Mouse (Mus musculus): ENCODE data around the gene Mrpl52.

Gene Mrpl52

DNA sequence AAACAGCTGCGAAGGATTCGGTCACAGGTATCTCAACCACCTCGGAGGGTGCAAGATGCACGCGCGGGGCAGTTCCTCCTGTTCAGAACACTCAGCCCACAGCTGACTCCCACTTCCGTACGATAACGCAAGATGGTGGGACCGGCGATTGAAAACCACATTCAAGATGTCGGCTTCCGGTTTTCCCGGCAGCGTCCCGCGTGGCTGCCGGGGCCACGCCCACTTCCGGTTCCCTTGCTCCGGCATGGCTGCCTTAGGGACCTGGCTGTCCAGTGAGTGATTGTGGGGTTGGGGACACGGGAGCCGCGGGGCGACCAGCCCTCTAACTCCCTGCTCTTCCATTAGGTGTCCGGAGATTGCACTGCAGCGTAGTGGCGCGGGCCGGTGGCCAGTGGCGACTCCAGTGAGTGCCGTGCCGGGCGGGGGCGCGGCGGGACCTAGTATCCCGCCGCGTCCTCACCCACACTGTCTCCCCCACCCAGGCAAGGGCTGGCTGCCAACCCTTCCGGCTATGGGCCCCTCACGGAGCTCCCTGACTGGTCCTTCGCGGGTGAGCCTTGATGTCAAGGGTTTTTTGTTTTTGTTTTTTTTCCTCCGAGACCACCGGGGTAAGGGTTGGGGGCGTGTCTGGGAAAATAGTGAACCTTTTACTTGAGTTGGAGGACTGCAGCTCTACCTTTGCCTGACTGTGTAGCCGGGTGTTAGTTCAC is at the start of gene Mrpl52:
Gene Mrpl52, plus strand, starts transcription at position 221 of the 710 bp plus-strand sequence.
- peak; percentile 96 for DNase-seq (ENCODE audit: extremely low read depth, insufficient read length, low spot score)

DNA sequence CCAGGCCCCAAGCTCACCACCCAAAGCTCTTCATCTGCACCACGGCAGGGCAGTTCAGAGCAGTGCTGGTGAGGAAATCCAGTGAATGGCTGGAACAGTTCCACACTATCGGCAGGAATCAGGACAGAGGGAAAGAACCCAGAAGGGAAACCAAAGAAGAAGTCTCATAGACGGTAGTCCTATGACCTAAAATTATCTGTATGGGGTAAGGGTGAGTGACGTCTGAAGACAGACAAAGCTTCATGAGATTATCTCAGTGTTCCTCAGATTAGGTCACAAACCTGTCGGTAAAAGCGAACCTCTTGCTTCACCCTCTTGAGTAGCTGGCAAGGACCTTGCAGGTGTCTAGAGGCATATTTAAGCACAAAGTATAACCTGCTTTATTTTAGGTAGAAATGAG is 49.5 kb upstream of the Mrpl52 start:
- no peak for DNase-seq (ENCODE audit: extremely low read depth, insufficient read length, low spot score)

DNA sequence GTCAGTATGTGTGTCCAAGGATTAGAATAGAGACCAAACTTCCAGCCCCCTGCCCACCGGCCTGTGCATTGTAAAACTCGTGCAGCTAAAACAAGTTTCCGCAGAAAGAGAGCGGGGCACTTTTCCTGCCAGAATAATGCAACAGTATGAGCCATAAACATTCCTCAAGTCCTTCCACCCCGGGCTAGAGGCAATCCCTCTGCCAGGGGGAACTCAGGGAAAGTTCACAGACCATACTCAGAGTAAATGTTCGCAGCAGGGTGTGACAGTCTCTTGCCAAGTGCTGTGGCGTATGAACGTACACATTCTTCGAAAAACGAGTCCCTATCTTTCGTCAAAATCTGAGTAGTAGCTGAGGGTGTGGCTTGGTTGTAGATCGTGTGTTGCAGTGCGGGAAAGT is 47.1 kb upstream of the Mrpl52 start:
- DNase-seq (ENCODE audit: extremely low read depth, insufficient read length, low spot score): no peak

DNA sequence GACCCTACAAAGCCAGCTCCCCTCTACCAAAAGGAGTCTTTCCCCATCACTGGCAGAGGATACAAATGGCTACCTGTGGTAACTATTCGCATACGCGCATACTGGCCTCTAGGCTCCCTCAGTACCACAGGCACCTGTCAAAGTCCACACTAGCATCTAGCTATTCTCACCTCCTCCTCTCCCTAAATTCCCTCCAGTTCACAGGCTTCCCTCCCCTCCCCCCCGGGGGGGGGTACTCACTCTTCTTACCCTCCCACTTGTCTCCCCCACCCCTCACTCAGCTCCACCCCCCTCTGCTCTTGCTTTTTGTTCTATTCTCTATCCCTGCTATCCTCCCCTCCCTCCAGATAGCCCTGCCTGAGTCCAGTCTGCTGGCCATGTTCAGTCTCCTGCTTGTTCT is 46.1 kb upstream of the Mrpl52 start:
- DNase-seq (ENCODE audit: extremely low read depth, insufficient read length, low spot score): no peak

DNA sequence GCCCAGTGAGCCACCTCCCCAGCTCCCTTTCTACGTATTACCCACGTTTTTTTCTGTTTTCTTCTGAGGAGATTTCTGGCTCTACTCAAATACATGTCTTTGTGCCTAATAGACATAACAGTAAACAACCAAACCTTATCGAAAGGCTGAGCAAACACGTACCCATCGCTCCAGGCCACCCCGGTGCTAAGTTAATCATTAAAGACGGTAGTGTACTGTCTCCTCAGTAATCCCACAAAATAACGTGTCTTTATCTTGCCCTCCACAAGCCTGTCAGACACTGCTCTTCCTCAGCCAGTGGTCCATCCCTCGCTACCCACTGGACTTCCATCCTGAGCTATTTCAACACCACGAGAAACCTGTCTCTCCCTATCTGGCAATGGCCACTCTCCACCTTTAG is 44.9 kb upstream of the Mrpl52 start:
- no peak for DNase-seq (ENCODE audit: extremely low read depth, insufficient read length, low spot score)

DNA sequence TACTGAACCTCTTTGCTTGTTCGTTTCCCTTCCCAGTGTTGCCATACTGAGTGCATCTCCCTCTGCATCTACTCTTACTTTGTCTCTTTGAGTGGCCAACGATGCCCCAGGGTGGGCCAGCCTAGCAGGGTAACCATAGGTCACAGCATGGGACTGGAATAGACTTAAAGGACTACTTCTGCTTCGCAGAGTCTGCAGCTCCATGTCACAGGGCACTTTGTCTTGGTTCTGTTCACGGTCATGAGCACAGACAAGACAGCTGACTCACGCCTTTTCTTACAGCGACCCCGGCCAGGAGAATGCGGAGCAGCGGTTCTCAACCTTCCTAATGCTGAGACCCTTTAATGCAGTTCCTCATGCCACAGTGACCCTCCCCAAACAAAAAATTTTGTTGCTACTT is 44.1 kb upstream of the Mrpl52 start:
- no peak for DNase-seq (ENCODE audit: extremely low read depth, insufficient read length, low spot score)

DNA sequence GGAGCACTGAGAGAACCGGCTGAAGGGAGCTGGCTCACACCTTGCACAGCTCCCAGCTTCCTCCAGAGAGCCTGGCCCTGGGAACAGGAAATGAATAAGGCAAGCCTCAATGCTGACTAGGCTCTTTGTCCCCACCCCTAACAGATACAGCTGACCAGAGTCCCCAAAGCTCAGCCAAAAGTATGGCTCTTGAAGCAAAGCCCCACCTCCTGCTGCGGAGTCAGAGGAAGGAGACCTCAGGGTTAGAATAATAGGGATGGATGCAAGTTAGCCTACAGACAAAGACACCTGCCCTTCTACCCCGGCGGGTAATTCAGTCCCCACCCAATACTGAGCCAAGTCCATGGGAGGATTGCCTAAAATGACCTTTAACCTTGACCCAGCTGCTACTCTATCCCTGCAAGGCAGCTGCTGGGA is 43.3 kb upstream of the Mrpl52 start:
- no peak for DNase-seq (ENCODE audit: extremely low read depth, insufficient read length, low spot score)

DNA sequence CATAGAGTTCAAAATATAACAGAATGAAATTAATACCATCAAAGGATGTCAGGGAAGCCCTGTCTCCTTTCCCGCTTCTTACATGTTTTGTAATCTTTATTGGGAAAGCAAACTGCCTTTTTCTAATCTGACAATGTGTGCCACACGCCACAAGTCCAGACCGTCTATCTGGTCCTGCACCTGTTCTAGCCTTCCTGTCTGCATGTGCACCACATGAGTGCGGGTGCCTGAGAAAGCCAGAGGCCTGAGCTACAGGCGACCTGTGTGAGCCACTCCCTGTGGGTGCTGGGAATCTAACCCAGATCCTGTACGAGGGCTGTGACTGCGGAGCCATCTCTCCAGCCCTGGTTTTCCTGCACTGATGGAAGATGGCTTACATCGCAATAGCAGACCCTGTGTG is 42.3 kb upstream of the Mrpl52 start:
- no peak for DNase-seq (ENCODE audit: extremely low read depth, insufficient read length, low spot score)

DNA sequence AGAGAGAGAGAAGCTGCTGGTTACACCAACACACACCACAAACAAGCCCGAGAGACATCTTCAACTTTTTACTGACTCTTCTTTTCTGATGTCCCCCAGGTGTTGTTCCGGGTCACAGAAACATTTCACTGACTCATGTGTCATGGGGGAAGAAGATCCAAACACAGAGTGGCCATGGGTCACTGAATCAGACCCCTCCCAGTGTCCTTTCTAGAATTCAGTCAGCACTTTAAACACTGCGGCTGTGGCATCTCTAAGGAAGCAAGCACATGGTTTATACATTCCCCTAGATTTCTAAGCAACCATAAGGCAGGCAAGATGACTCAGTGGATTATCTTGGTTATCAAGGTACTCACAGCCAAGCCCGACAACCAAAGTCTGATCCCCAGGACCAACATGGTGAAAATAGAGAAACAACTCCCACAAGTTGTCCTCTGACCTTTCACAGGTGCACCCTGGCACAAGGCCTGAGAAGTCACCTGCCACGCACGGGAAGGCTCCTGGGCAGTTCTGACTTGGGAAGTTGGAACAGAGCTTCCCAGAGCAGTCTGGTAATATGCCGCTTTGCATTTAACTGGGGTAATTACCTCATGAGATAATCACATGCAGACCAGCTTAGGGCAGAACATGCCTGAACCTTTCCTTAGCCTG is 40.6 kb upstream of the Mrpl52 start:
- no peak for DNase-seq (ENCODE audit: extremely low read depth, insufficient read length, low spot score)

DNA sequence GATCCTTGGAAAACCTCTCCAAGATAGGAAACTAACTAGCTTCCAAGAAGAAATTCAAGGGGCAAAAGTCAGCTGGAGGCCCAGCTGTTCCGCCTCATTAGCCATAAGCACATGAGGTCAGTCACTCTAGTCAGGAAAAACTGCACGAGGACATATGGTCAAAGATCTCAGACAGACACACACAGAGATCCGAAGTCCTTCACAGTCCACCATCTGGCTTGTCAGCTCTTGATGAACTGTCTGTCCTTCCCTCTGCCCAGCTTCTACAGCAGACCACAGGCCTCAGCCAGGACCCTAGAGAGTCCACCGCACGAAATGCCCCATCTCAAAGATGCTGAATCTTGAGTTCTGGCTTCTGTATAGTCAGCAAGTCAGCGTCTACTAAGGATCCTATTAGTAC is 39.2 kb upstream of the Mrpl52 start:
- no peak for DNase-seq (ENCODE audit: extremely low read depth, insufficient read length, low spot score)

DNA sequence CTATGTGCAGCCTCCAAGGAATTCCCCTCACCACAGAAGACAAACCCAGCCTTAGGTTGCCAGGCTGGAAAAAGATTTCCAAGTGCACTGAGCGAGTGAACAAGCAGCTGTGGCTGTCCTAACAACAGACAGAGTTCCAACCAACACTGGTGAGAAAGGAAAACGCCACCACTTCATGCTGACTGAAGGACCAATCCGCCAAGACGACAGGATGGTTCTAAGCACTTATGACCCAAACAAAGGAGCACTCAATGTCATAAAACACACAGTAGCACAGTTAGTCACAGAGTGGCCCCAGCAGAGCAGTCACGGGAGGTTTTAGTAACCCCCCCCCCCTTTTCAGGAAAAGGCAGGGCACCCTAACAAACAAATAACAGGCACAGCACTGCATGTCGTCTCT is 35.9 kb upstream of the Mrpl52 start:
- DNase-seq (ENCODE audit: extremely low read depth, insufficient read length, low spot score): no peak

DNA sequence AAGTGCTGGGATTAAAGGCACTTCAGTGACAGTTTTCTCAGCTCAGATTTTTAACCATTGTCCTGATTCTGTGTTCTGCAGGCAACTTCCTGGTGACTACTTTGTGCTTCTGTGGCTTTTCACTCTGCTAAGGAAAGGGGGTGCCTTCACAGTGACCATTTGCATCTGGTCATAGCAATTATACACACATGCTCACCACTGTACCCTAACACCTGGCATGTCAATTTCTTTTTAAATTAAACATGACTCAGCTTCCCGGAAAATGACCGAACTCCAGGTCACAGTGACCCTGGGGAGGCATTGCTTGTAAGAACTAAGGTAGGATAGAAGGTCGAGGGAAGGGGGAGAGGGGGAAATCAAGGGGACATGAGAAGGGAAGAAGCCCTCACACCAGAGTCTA is 32.9 kb upstream of the Mrpl52 start:
- DNase-seq (ENCODE audit: extremely low read depth, insufficient read length, low spot score): no peak

DNA sequence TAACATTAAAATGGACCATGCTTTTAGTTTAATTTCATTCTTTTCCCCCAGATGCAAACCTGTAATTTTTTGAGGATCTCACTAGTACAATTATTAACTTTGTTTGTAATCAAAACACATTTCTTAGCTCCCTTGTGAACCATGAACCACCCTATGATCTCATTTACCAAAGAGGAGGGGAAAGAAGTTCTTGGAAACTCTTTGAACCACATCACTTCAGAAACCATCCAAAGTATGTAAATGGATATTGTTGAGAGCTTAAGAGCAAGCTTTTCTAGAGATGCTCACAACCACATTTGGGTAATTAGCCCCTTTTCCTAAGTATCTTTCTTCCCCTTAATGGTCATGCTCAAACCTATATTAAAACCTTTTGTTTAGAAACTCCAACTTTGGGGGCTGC is 32.4 kb upstream of the Mrpl52 start:
- DNase-seq (ENCODE audit: extremely low read depth, insufficient read length, low spot score): no peak

DNA sequence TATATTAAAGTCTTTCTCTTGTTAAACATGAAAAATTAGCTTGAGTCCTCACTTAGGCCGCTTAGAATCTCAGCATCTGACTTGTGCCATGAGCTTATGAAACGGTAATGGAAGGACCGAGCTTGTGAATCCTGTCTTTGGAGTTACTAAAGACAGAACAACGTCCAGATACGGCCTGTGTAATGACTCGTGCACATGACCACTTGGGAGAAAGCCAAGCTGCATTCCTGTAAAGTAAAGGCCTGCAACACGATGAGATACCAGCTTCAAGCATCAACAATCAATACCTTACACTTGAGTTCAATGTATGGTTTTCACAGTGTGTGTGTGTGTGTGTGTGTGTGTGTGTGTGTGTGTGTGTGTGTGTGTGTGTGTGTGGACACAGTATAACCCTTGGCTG is 30.0 kb upstream of the Mrpl52 start:
- DNase-seq (ENCODE audit: extremely low read depth, insufficient read length, low spot score): no peak

DNA sequence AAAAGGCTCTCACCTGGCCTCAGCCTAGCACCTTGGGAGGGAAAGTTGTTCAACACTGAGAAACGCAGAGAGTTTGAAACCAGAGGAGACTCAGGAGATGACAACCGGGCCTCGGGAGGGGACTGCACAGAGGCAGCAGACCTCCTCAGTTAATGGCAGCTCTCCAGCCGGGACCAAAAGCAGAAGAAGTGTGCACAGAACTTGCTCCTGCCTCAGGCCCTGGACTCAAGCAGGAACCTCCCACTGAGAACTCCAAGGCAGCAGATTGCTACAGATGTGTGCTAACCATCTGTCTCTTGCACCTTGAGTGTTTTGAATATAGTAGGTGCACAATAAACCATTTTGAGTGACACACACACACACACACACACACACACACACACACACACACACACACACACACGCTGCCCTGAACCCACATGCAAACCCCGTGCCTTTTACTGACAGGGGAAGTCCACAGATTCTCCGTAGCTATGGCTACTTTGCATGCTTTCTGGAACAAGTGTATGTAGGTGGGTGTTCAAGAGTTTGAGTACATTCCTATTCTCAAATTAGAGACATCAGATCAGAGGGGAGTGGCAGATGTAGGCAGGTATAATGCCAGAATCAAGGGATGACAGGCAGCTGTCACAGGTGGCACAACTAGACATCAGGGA is 28.7 kb upstream of the Mrpl52 start:
- DNase-seq (ENCODE audit: extremely low read depth, insufficient read length, low spot score): no peak

DNA sequence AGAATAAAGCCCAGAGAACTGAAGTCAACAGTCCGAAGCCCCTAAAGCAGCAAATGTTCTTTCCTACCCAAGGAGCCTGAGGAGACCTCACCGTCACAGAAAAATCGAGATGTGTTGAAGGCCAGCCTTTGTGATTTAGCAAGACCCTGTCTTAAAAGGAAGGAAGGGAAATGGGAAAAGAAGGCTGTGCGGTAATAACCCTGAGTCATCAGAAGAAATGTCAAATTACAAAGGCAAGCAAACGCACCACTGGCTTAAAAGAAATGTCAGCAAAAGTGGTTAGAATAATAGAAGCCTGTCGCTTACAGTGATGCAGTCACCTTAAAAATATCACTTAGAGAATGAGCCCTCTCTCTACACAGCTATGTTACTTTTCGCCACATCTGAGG is 28.2 kb upstream of the Mrpl52 start:
- no peak for DNase-seq (ENCODE audit: extremely low read depth, insufficient read length, low spot score)

DNA sequence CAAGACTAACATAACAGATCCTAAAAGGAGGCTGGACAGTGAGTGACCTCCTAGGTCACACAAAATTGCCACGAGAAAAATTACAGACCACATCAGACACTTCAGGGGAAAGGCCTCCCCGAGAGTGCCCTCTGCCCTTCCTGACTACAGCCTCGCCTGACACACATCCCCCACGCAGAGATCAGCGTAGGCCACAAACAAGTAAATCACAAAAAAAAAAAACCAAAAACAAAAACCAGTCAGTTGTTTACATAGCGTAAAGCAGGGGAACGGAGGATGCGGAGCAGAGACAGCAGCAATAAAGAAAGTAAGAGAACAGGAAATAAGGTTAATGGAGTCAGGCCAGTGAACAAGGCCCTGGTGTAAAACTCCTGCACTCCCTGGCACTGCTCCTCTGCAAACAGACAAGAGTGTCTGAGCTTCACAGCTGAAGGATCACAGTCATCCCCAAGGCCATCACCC is 27.8 kb upstream of the Mrpl52 start:
- no peak for DNase-seq (ENCODE audit: extremely low read depth, insufficient read length, low spot score)

DNA sequence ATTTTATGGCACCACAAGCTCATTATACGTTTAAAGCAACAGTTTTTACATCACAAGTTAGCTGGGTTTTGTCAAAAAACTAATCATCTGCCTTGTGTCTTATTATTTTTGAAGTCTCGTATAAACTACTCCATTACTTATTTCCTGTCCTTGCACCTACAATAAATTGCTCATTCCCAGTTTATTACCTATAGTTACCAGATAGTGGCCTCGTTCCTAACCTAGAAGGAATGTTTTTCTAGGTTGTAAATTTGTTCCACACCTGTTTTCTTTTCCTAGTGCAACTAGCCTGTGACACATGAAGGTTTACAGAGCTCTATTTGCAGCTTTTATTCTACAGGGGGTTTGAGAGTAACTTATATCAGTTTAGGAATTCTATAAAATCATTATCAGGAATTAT is 25.0 kb upstream of the Mrpl52 start:
- no peak for DNase-seq (ENCODE audit: extremely low read depth, insufficient read length, low spot score)

DNA sequence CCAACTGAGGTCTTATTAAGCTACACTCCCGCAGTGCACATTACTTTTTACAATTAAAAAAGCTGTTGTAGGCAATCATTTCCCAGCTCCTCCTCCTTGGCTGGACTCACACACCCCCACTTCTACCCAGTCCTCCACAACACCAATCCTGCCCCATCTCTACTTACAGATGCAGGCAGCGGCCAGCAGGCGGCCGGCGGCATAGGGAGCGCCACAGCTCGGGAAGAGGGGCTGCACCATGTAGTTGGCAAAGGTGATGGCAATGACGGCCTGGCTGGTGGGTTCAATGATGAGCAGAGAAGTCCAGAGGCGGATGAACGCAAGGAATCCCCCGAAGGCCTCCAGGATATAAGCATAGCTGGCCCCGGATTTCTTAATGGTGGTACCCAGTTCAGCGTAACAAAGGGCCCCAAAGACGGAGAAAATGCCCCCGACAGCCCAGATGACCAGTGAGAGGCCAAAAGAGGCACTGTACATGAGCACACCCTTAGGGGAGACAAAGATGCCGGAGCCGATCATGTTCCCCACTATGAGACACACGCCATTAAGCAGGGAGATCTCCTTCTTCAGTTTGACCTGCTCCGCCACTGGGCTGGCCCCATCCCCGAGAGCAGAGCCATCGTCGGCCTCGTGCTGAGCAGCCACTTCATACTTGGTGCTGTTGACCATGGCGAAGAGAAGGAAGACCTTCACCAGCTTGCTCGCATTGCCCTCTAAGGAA is 18.2 kb upstream of the Mrpl52 start:
- DNase-seq (ENCODE audit: extremely low read depth, insufficient read length, low spot score): no peak

DNA sequence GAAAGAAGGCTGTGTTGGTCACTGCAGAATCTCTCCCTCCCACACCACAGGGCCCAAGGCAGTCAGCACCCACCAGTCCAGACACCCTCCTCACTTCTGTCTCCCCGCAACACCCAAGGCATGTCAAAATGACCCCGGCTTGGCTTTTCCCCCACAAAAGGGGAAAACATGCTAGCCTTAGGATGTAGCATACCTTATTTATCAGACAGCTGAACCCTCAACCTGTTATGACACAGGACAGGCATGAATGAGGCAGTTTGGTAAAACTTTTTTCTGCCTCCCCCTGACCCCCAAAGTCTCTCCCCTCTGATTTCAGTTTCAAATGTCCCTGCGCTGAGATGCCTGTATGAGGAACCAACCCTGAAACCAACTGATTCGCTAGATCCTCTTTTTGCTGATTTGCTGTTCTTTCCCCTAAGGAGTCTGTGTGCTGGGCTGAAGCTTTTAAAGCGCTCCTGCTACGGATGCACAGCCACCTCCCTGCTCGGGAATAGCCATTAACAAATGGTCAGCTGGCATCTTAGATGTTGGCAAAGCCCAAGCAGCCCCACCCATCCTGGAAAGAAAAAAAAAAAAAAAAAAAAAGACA is 17.6 kb upstream of the Mrpl52 start:
- DNase-seq (ENCODE audit: extremely low read depth, insufficient read length, low spot score): no peak
